Mouse (Mus musculus): Measurements from ENCODE around the gene Acsl6. TPM values are rescaled to one million over a fixed set of nuclear protein-coding genes. Genes with fewer than 3 reads are reported as not detected.
"Not testable (repeated sequence)": the region's sequence is repeated elsewhere in the genome, so short reads cannot be mapped to it uniquely, and the experiment has no call there.

Acsl6 gene
- total RNA-seq, 2 experiments from 2014 or later: 125 to 132 TPM

DNA sequence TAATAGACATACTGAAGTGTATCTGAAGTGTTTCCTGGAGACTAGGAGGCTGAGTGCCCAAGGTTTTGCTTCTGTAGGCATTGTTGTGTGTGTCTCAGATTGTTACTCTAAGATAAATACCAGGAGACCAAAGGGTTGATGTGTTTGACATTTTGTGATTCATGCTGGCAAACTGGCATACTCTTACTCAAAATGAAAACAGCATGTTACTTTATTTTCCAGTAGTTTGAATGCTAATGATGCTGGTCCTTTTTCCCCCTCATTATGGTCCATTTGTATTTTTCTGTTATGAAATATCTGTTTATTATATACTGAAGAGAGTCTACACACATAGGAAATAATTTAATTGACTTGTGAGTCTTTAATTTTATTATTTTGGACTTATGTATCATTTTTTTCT, 69.0 kb downstream of the Acsl6 start:
- DNase-seq (ENCODE audit: low spot score in 2 of 2): no peak

DNA sequence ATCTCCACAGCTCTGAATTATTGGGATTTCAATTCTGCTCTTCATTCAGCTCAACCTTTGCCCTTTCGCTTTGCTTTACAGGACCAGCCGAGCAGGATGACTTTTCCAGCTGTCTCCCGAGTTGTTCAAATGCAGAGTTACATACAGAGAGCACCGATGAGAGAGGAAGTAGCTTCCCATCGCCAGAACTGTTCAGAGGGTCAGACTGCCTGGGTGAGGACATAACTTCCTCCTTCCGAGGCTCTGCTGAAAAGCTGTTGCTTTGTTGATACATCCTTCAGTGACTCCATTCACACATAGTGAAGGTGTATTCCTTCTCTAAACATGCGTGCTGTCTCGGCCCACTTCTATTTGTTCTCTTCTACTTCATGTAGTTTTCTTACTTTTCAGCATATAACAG, 86.8 kb downstream of the Acsl6 start:
- DNase-seq (ENCODE audit: low spot score in 2 of 2): no peak

DNA sequence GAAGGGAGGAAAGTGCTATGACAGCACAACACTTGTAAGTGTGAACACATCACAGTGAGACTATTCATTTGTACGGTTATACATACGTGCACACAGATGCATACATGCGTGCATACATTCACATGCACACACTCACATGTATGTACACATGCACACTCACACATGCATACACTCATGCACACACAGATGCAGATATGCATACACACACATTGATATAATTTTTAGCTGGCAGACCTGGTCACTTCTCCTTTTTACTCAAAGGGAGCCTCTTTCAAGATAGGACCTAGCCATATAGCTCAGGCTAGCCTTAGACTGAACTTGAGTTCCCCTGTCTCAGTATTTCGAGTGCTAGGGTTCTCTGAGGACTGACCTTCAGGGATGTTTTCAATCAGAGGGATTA, 87.7 kb downstream of the Acsl6 start:
- DNase-seq (ENCODE audit: low spot score in 2 of 2): no peak

DNA sequence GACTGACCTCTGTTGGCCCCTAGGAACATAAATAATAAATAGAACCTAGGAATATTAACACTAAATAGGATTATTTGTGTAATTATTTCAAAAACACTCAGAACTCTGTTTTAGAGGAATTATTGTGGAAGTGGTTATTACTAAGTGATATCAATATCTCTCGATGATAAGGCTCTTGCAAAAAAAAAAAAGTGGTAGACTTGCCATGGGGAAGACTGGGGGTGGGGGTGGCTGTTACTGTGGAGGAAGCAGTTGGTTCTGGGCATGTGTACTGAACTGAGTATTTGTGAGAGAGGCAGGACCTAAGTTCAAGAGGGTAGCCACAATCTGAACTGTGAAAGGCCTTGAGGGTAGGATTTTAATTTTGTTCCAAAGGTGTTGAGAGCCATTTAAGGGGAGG, 93.1 kb downstream of the Acsl6 start:
- DNase-seq (ENCODE audit: low spot score in 2 of 2): no peak

DNA sequence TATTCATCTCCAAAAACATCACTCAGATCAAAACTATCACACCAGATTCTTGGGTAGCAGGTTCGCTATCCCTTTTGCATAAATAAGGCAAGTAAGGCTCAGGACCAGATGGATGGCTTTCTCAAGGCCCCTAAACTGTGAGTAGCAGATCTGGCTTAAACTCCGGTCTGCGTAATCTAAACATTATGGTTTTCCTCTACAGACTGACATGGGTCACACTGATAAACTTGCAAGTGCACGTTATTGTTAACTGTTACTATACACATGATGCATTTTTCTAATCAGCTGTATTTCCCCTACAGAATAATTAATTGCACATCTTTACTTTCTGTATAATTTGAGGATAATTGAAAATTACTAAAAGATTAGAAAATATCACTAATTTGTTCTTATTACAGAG, 94.5 kb downstream of the Acsl6 start:
- DNase-seq (ENCODE audit: low spot score in 2 of 2): no peak

DNA sequence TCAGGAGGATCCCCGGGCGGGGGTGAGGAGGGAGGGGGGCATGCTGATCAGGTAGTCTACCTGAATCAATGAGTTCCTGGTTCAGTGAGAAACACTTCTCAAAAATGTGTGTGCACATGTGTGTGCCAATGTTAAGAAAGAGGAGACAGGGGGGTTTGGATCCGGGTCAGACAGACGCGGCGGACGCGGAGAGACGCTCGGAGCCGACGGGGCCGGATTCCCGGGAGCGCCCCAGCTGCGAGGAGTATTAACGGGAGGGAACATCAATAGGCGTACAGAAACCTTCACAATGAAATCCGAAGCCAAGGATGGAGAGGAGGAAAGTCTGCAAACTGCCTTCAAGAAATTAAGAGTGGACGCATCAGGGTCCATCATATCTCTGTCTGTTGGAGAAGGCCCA, 97.2 kb downstream of the Acsl6 start:
- DNase-seq (ENCODE audit: low spot score in 2 of 2): not testable (repeated sequence)

DNA sequence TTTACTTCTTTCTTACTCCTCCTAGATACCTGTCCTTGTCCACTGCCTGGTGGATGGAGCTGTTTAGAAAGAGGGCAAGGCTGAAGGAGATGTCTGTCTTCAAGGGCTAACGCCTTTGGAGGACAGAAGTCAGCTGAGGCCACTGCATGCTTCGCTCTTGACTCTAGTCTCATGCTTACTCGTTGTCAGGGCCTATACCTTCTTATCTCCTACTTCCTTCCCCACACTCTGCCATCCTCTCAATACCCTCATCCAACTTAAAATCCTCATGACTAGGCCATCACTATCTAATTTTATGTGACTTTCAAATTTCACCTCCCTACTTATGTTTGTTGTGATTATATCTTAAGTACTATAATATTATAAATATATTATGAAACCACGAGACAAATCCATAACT, 101.3 kb downstream of the Acsl6 start:
- DNase-seq (ENCODE audit: low spot score in 2 of 2): no peak

DNA sequence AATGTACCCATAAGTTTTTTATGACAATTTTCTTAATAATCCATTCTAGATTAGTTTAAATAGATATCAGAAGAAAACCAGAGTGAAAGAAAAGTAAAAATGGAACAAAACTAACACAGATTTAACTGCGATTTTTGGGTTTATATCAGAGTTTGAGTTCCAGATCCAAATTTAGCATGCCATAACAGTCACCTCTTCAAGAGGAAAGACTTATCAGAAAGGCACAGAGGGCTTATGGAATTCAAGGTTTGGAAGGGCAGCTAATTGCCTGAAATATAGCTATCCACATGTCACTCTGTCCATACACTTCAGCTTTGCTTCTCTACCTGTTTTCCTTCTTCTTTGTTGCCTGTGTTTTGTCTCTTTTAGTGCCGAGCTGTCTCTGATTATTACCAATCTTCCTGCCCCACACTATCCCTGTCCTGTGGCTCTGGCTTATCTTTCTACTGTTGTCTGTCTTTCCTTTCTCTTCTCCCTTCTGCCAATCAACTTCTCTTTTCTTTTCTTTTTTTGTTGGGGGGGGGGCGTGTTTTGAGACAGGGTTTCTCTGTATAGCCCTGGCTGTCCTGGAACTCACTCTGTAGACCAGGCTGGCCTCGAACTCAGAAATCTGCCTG, 103.4 kb downstream of the Acsl6 start:
- DNase-seq (ENCODE audit: low spot score in 2 of 2): no peak

DNA sequence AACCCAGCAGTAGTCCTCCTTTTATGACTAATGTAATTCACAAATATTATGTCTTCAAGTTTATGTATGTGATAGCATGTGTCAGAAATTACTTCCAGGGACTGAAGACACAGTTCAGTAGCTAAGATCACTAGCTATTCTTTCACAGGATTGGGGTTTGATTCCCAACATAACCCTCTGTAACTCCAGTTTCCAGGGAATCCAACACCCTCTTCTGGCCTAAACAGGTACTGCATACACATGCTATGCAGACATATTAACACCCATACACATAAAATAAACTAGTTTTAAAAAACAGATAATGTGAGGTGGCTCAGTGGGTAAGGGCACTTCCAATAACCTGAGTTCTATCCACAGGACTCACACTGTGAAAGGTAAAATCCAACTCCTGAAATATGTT, 107.0 kb downstream of the Acsl6 start:
- no peak for DNase-seq (ENCODE audit: low spot score in 2 of 2)

DNA sequence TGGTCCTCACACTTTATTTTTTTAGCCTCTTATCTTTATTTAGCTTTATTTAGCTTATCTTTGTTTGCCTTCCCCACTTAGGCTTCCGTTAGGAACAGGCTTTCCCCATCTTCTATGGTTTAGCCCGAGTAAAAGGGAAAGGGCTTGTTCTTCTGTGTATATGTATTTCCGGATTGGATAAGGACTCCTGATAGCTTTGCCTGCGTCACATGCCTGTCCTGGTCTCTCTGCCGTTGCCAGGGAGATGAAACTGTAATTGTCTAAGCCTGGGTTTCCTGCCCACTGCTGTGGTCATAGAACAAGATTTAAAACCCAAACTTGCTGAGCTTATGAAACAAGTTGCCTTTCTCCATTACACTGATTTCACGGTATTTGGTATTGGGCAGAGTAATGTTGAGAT, 109.4 kb downstream of the Acsl6 start:
- DNase-seq (ENCODE audit: low spot score in 2 of 2): peak in 1 of 2 experiments; percentile 12

Other genes starting within 250 kb of the Acsl6 start
- gene Pdlim4, start 234.8 kb upstream of the Acsl6 start, total RNA-seq (2021): 10 to 100 TPM; 17.9 to 18.5 TPM
- gene P4ha2, start 203.7 kb upstream of the Acsl6 start, total RNA-seq (2021): 10 to 100 TPM; 17.2 to 19.9 TPM
- gene Csf2, start 54.1 kb upstream of the Acsl6 start, total RNA-seq (2021): not detected
- gene Il3, start 36.5 kb upstream of the Acsl6 start, total RNA-seq (2021): not detected
- gene Meikin, start 66.9 kb downstream of the Acsl6 start, total RNA-seq (2021): not detected
- 10 to 100 TPM; 22.8 to 23.3 TPM for gene Fnip1, start 134.4 kb downstream of the Acsl6 start, total RNA-seq (2021)
- 10 to 100 TPM; 35.9 to 43.7 TPM for gene Rapgef6, start 219.0 kb downstream of the Acsl6 start, total RNA-seq (2021)